Mouse (Mus musculus) lung, embryonic 15.5 days (tissue): ENCODE results near the gene Ddx42. TPM values are rescaled to one million over a fixed set of nuclear protein-coding genes. Genes with fewer than 3 reads are reported as not detected.

Experiments
- ATAC-seq: fragments of 200-750 bp; cut with Nextera tagmentation; 2 replicates; pipeline ENCODE4 v1.8.0; 2017; ENCODE audit warnings: moderate number of reproducible peaks, borderline replicate concordance; ENCODE audit not compliant: low FRiP score, low TSS enrichment; ENCODE audit errors: extremely low read depth
- H3K27ac ChIP-seq: fragments of 300-500 bp; sonication (generic); 2 replicates; pipeline ENCODE4 v1.5.1; 2015; ENCODE audit warnings: moderate library complexity, mild to moderate bottlenecking, inconsistent platforms
- H3K27me3 ChIP-seq: fragments of 300-500 bp; sonication (generic); 2 replicates; pipeline ENCODE4 v1.6.1; 2015; ENCODE audit warnings: inconsistent platforms
- H3K36me3 ChIP-seq: fragments of 300-500 bp; sonication (generic); 2 replicates; pipeline ENCODE4 v1.6.1; 2015; ENCODE audit warnings: inconsistent platforms
- H3K4me1 ChIP-seq: fragments of 300-500 bp; sonication (generic); 2 replicates; pipeline ENCODE4 v1.6.1; 2015; ENCODE audit warnings: inconsistent platforms
- H3K4me2 ChIP-seq: fragments of 300-500 bp; sonication (generic); 2 replicates; pipeline ENCODE4 v1.6.1; 2015; ENCODE audit warnings: inconsistent platforms, mild to moderate bottlenecking, moderate library complexity
- H3K4me3 ChIP-seq: fragments of 300-500 bp; sonication (generic); 2 replicates; pipeline ENCODE4 v1.5.1; 2015; ENCODE audit warnings: mild to moderate bottlenecking, inconsistent platforms
- H3K9ac ChIP-seq: fragments of 300-500 bp; sonication (generic); 2 replicates; pipeline ENCODE4 v1.6.1; 2015; ENCODE audit warnings: inconsistent platforms
- H3K9me3 ChIP-seq: fragments of 300-500 bp; sonication (generic); 2 replicates; pipeline ENCODE4 v1.6.1; 2016; ENCODE audit warnings: inconsistent platforms
- WGBS: fragments of 180-500 bp; shearing (Covaris S2); methylation state at CpG from one replicate; pipeline ENCODE4 v1.1.7; 2015; 5-methylcytosine and 5-hydroxymethylcytosine counted together
- polyA plus RNA-seq: library from polyadenylated mRNA; unstranded; fragments of >200 nt; fragmentation: Nextera tagmentation; extraction: Ambion mirVana; gene quantifications from 2 replicates; pipeline ENCODE4 v1.2.1, GENCODE M21; 2015

Gene Ddx42
- polyA plus RNA-seq, 1 experiment from 2014 or later = 72.7 TPM

DNA sequence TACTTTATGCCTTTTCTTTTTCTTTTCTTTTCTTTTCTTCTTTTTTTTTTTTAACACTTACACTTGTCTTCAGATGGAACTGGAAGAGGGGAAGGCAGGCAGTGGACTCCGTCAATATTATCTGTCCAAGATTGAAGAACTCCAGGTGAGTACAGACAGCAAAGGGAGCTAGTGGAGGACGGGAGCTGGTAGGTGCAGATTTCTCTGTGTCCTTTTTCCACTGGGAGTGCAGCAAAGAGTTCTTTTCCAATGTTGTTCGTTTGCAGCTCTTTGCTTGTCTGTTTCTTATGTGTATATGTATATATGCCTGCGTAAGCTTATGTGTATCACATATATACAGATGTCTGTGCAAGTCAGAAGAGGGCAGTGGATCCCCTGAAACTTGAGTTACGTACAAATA lies 40.0 kb downstream of the Ddx42 start:
- Histone ChIP-seq H3K36me3 (peaks cover 50% of the 10 kb centered on the region), H3K4me3 (peak overlapping the region; percentile 69), H3K27ac (peak overlapping the region; percentile 71; the same call in 1 of the 2 replicates), H3K9me3 (no peaks in the 10 kb centered on the region), H3K27me3 (no peaks in the 10 kb centered on the region), H3K4me1 (peaks cover 20% of the 10 kb centered on the region), H3K4me2 (peak overlapping the region; percentile 70), H3K9ac (peak overlapping the region; percentile 82)
- 55% methylated on average over 5 of the region's 5 CpGs for WGBS
- no peak for ATAC-seq

DNA sequence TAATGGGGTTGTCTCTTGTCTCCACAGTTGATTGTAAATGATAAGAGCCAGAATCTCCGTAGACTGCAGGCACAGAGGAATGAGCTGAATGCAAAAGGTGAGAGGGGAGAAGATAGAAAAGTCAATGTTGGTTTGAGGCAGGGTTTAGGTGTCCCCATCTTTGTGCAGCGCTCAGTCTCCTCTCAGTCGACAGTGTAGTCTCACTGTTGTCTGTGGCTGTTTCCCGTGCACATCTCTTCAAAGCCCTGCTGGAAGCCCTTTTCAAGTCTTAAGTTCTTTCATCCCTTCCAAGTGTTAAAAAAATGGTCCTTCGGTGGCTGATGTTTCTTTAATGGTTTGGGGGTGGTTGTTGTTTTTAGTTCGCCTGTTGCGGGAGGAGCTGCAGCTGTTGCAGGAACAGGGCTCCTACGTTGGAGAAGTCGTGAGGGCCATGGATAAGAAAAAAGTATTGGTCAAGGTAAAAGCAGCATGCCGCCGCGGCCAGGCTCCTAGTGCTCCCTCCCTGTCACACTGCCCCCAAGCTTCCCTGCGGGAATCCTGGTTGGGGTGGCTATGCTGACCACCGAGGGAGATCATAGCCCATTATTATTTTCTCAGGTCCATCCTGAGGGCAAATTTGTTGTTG lies 44.2 kb downstream of the Ddx42 start:
- H3K4me1 ChIP-seq = peaks cover 13% of the 10 kb centered on the region
- peaks cover 69% of the 10 kb centered on the region for H3K36me3 ChIP-seq
- ATAC-seq = no peak
- WGBS = 58% methylated on average over 14 of the region's 14 CpGs
- no peaks in the 10 kb centered on the region for H3K27me3 ChIP-seq
- H3K27ac ChIP-seq = no peak overlapping the region
- H3K4me2 ChIP-seq = no peak overlapping the region
- no peak overlapping the region for H3K4me3 ChIP-seq
- H3K9me3 ChIP-seq = no peaks in the 10 kb centered on the region
- H3K9ac ChIP-seq = no peak overlapping the region

DNA sequence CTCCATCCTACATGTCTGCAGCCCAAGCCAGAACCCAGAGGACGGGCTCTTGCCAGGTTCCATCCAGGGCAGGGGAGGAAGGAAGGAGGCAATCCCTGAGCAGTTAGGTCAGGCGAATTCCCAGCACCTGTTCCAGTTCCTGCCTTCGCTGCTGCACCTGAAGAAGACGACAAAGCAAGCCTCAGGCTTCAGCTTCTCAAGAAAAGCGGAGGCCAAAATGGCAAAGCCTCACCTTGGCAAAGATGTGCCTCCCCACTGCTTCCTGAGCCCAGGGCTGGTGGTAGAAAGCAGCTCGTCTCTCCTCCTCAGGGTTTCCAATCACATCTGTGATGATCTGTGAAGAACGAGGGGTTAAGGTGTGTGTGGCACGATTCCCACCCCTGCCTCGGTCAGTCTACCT lies 47.2 kb downstream of the Ddx42 start:
- H3K36me3 ChIP-seq = peaks cover 78% of the 10 kb centered on the region
- no peak overlapping the region for H3K27ac ChIP-seq
- H3K9ac ChIP-seq = no peak overlapping the region
- H3K27me3 ChIP-seq = no peaks in the 10 kb centered on the region
- 83% methylated on average over 9 of the region's 9 CpGs for WGBS
- no peak overlapping the region for H3K4me2 ChIP-seq
- H3K4me1 ChIP-seq = peaks cover 18% of the 10 kb centered on the region
- no peak for ATAC-seq
- H3K4me3 ChIP-seq = no peak overlapping the region
- H3K9me3 ChIP-seq = no peaks in the 10 kb centered on the region

DNA sequence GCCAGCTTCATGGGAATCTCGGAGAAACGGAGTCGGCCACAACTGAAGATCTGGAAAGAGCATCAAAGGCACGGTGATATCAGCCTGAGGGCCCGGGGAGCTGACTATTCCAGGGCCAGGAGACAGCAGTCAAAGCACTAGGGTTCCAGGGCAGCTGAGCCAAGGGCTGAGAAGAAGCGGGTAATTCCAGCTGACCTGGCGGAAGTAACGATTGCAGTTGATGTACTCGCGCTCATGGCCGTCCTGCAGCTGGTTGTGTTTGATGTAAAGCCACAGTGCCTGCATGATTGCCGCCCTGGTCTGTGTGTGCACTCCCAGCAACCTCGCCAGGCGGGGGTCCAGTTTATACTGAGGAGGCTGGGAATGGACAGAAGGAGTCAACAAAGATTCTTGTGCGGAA lies 48.3 kb downstream of the Ddx42 start:
- 85% methylated on average over 15 of the region's 15 CpGs for WGBS
- Histone ChIP-seq H3K9ac (no peak overlapping the region), H3K27ac (no peak overlapping the region), H3K4me1 (peaks cover 26% of the 10 kb centered on the region), H3K4me3 (no peak overlapping the region), H3K4me2 (no peak overlapping the region), H3K9me3 (no peaks in the 10 kb centered on the region), H3K27me3 (no peaks in the 10 kb centered on the region), H3K36me3 (peaks cover 73% of the 10 kb centered on the region)
- ATAC-seq = no peak

DNA sequence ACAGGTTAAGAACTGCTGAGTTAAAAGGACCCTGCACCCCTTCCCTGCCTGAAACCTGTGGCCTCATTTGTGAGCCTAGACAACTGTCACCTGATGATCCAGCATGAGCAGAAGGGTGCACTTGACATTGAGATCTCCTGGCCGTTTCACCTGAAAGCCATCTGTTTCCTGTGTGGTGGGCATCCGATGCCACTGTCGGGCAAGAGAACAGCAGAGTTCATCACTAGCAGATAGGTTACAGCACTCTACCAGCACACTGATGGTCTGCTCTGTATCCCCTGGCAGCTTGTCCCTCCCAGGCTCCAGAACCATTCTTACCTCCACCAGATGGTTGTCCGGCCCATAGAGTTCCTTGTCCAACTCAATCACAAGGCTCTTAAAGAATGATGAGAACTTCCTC lies 48.8 kb downstream of the Ddx42 start:
- 85% methylated on average over 4 of the region's 4 CpGs for WGBS
- Histone ChIP-seq H3K9me3 (no peaks in the 10 kb centered on the region), H3K4me1 (peaks cover 32% of the 10 kb centered on the region), H3K9ac (no peak overlapping the region), H3K4me3 (no peak overlapping the region), H3K4me2 (no peak overlapping the region), H3K27me3 (no peaks in the 10 kb centered on the region), H3K36me3 (peaks cover 72% of the 10 kb centered on the region), H3K27ac (no peak overlapping the region)
- no peak for ATAC-seq

DNA sequence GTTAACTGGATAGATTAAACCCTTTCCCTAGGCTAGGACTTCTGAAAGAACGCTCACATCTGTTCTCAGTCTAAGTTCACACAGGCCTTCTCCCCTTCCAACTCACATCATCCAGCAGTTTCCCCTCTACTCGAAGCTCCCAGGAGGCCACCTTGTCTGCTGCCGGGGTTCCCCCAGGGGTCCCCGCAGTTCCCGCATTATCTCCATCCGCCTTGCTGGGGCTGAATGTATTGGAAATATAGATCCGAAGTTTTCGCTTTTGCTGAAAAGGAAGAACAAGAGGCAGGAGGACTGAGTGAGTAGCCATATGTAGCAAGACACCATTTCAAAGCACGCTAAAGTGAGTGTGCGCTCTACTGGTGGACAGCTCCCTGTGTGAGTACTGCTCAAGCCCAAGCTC lies 49.7 kb downstream of the Ddx42 start:
- WGBS = 87% methylated on average over 10 of the region's 10 CpGs

DNA sequence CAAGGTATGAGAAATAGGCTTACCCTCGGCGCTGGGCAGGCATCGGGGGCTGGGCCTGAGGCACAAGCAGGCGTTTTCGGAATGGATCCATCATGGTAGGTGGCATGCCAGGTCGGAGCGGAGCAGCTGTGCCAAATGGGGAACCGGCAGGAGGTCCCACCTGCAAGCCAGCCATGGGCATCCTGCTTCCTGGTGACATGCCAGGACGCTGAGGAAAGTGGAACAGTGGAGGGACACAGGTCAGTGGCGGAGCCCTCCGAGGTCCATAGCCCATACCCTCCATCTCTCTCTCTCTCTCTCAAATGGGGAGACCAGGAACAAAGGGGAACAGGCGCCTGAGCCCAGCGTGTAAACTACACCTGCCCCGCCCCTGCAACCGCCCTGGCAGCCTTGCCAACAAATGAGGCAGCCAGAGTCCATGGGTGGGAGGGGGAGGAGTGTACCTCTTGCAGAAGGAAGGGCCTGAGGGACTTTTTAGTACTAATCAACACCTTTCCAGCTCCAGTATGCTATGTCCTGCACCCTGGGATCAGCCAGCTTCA lies 50.7 kb downstream of the Ddx42 start:
- 67% methylated on average over 15 of the region's 15 CpGs for WGBS
- Histone ChIP-seq H3K36me3 (peaks cover 54% of the 10 kb centered on the region), H3K27me3 (no peaks in the 10 kb centered on the region), H3K9ac (no peak overlapping the region), H3K27ac (peak overlapping the region; percentile 82; the same call in 1 of the 2 replicates), H3K4me3 (no peak overlapping the region), H3K9me3 (no peaks in the 10 kb centered on the region), H3K4me2 (0 out of 2 replicates have a peak overlapping the region, but pooled peaks have one; percentile 49), H3K4me1 (peaks cover 43% of the 10 kb centered on the region)
- no peak for ATAC-seq

More for the DNA sequence above, 49.7 kb downstream of the Ddx42 start:
- Histone ChIP-seq H3K27me3 (no peaks in the 10 kb centered on the region), H3K27ac (no peak overlapping the region), H3K36me3 (peaks cover 63% of the 10 kb centered on the region), H3K4me2 (no peak overlapping the region), H3K4me3 (no peak overlapping the region), H3K9me3 (no peaks in the 10 kb centered on the region), H3K9ac (no peak overlapping the region), H3K4me1 (peaks cover 41% of the 10 kb centered on the region)
- ATAC-seq = no peak

DNA sequence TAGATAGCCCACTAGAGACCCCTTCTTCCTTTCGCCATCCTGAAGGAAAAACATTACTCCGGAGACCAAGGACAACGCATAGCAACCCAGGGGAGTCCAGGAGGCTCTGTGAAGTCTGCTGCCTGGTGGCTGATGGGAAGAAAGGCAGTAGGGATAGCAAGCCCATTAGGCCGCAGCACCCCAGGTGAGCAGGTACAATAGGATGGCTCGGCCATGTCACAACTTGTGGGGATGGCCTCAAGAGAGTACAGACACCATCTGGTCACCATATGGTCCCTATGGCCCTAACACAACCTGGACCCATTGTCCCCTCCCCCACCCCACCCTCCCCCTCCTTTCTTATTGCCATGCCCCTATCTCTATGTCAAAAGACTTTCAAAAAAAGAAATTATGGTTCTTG lies 51.1 kb downstream of the Ddx42 start:
- Histone ChIP-seq H3K9ac (no peak overlapping the region), H3K27ac (peak overlapping the region; percentile 82), H3K4me3 (0 out of 2 replicates have a peak overlapping the region, but pooled peaks have one; percentile 20)

DNA sequence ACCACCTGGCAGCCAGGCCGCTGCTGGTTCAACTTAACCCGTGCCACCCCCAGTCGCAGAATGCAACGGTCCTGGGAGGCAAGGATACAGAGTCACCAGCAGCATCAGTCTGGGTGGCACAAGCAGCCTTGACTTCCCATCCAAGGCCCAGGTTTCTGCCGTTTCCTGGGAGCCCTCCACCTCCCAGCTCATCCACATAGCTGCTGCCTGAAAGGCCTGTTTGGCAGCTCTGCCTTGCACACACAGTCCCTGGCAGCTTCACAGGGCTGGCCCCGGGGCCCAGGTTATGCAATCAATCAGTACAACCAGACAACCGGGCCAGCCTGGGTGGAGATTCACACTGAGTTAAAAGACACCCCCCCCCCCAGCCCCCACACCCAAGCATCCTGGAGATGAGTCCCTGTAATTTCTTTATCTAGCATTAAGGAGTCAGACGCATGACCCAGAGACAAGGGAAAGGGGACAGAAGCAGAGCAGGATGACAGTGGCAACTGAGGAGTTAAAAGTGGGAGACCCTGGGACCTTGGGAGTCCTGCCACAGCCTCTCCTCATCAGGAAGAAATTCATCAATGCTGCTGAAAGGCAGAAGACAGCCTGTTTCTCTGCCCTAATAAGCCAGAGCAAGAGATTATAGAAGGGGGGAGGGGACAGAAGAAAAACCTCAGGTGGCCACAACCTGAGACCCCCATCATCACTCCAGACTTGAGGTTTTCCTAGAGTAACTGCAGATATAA lies 51.8 kb downstream of the Ddx42 start:
- H3K9me3 ChIP-seq = no peaks in the 10 kb centered on the region
- peak overlapping the region; percentile 49 for H3K4me2 ChIP-seq
- 25% methylated on average over 8 of the region's 8 CpGs for WGBS
- ATAC-seq = no peak
- peak overlapping the region; percentile 20 for H3K4me3 ChIP-seq
- peak overlapping the region; percentile 35 for H3K9ac ChIP-seq
- no peaks in the 10 kb centered on the region for H3K27me3 ChIP-seq
- H3K36me3 ChIP-seq = peaks cover 43% of the 10 kb centered on the region
- H3K27ac ChIP-seq = peak overlapping the region; percentile 82
- H3K4me1 ChIP-seq = peaks cover 47% of the 10 kb centered on the region

More for the DNA sequence above, 51.1 kb downstream of the Ddx42 start:
- no peaks in the 10 kb centered on the region for H3K9me3 ChIP-seq
- peak overlapping the region; percentile 49 for H3K4me2 ChIP-seq
- H3K36me3 ChIP-seq = peaks cover 49% of the 10 kb centered on the region
- no peak for ATAC-seq
- H3K27me3 ChIP-seq = no peaks in the 10 kb centered on the region
- H3K4me1 ChIP-seq = peaks cover 43% of the 10 kb centered on the region
- 61% methylated on average over 5 of the region's 5 CpGs for WGBS

DNA sequence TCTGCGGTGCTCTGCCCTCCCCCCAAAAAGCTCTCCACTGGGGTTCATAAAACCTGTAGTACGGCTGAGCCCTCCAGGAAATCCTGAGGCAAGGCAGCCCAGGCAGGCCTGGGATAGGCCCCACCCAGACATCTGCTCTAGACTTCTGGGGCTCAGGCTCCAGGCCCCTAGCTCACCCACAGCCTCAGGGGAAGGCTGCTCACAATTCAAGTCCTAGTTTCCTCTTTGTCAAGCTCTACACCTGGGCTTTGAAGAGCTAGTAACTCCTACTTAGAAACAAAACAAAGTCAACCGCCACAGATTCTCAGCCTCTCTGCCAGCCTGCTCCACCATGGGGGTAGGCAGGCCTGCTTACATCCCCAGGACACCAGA lies 52.3 kb downstream of the Ddx42 start:
- Histone ChIP-seq H3K27me3 (no peaks in the 10 kb centered on the region), H3K9ac (peak overlapping the region; percentile 35), H3K4me3 (peak overlapping the region; percentile 20), H3K36me3 (peaks cover 37% of the 10 kb centered on the region), H3K9me3 (no peaks in the 10 kb centered on the region), H3K27ac (peak overlapping the region; percentile 82), H3K4me1 (peaks cover 52% of the 10 kb centered on the region), H3K4me2 (peak overlapping the region; percentile 49)
- no peak for ATAC-seq
- 26% methylated on average over 3 of the region's 3 CpGs for WGBS

DNA sequence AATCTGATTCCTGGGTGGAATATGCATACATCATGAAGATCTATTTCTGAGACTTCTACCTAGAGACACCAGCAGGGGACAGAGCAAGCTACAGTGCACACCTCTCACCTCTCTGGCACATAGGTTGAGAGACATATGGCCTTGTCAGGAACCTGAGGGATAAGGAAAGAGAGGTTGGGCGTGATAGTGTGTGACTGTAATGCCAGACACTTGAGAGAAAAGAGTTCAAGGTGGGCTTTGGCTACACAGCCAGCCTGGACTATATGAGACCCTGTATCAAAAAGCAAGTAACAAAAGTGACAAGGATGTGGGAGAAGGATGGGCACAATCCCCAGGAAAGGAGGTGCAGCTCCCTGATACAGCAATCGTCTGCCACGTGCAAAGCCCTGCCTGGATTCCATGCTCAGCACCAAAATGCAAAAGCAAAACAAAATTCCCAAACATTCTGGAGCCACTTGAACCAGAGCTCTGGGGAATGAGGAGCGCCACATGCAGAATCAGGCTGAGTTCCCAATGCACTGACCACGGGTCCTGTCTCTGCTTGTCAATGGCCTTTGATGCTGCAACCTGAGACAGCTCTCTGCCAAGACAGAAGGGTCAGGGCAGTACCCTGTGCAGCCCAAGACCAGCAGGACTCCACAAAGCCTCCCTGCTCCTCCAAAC lies 54.5 kb downstream of the Ddx42 start:
- Histone ChIP-seq H3K27me3 (no peaks in the 10 kb centered on the region), H3K4me3 (peak overlapping the region; percentile 90), H3K36me3 (peaks cover 15% of the 10 kb centered on the region), H3K4me1 (peaks cover 72% of the 10 kb centered on the region), H3K9ac (peak overlapping the region; percentile 96), H3K4me2 (peak overlapping the region; percentile 71), H3K9me3 (no peaks in the 10 kb centered on the region), H3K27ac (peak overlapping the region; percentile 98)
- WGBS = 21% methylated on average over 5 of the region's 5 CpGs
- ATAC-seq = no peak
